Mouse (Mus musculus): ENCODE measurements around the gene Mettl21e. TPM values are rescaled to one million over a fixed set of nuclear protein-coding genes. Genes with fewer than 3 reads are reported as not detected.
A peak's percentile ranks its signal among the peaks of the same experiment; 100 is the strongest.

Mettl21e gene
- polyA plus RNA-seq, 1 experiment from 2014 or later: not detected

DNA sequence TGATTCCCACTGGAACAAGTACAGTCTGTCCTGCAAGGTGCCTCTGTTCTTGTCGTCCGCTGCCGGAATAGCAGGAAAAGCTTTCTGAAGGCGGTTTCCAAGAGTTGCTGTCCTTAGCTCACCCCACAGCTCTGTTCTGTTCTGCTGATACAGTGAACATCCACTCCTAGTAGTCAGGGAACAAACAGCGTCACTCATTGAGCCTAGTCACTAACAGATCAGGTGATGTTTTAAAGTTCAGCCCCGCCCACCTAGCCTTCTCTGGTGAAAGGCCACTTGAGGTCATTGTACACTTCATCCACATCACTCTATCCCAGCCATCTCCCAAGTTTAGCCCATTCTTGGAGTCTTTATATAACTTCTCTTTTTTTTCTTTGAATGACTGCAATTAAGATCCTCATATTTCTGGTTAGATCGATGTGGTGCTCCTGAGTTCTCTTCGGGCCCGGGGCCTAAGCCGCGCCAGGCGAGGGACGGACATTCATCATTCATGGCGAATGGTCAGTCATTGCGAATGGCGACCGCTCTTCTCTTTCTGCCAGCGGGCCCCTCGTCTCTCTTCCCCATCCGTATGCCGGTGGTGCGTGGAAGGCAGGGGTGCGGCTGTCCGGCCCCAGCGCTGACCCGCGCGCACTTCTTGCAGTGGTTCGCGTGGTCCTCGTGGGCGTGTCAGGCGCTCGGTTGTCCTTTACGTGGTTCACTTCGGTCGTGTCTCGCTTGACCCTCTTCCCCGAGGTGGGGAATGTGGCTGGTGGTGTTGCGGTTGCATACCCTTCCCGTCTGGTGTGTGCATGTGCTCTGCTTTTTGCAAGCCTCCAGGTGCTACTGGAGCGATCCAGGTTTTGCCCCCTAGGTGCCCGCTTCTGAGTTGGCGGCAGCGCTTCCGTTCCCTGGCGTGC is 20.2 kb downstream of the Mettl21e start:
- H3K4me3 ChIP-seq (replicated peaks): peak overlapping the region; percentile 38
- peak overlapping the region; percentile 61 for H3K4me2 ChIP-seq
- H3K27ac ChIP-seq: no peak overlapping the region
- 15% methylated on average over 47 of the region's 47 CpGs for WGBS (ENCODE audit: insufficient replicate concordance)
- H3K9ac ChIP-seq: no peak overlapping the region
- no peaks in the 10 kb centered on the region for H3K4me1 ChIP-seq (replicated peaks)
- H3K27me3 ChIP-seq: peaks cover 18% of the 10 kb centered on the region; the same call in 1 of the 2 replicates
- H3K9me3 ChIP-seq (replicated peaks): no peaks in the 10 kb centered on the region
- DNase-seq (no peak), ATAC-seq (ENCODE audit: low read depth) (no peak)
- no peaks in the 10 kb centered on the region for H3K36me3 ChIP-seq

DNA sequence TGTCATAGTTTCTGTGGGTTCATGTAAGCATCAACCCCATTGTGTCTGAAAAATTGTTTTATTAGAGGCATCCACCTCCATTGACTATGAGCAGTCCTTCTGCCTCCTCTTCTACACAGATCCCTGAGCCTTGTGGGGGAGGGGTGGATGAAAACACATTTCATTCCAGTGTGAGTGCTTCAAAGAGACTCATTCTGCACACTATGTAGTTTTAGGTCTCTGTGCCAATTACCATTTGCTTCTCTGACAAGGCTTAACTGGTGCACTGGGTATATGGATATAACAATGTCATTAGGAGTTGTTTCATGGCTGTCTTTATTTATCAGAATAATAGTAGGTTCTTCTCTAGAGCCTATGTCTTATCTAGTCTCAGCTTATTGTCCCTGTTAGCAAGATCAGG is 32.4 kb downstream of the Mettl21e start:
- Histone ChIP-seq H3K27ac (no peak overlapping the region), H3K4me2 (no peak overlapping the region), H3K9ac (no peak overlapping the region), H3K36me3 (peaks cover 3% of the 10 kb centered on the region; the same call in 1 of the 2 replicates), H3K4me3 (replicated peaks) (no peak overlapping the region), H3K9me3 (replicated peaks) (no peaks in the 10 kb centered on the region), H3K4me1 (replicated peaks) (no peaks in the 10 kb centered on the region), H3K27me3 (no peaks in the 10 kb centered on the region)
- ATAC-seq (ENCODE audit: low read depth) (no peak), DNase-seq (no peak)

GRCm38 (mm10) chr1:44178086-44178485 is 40.7 kb downstream of the Mettl21e start:
- no peak for DNase-seq
- Histone ChIP-seq H3K4me3 (replicated peaks) (no peak overlapping the region), H3K9ac (no peak overlapping the region), H3K36me3 (peaks cover 62% of the 10 kb centered on the region), H3K27ac (no peak overlapping the region), H3K4me2 (no peak overlapping the region), H3K4me1 (replicated peaks) (no peaks in the 10 kb centered on the region), H3K27me3 (no peaks in the 10 kb centered on the region), H3K9me3 (replicated peaks) (no peaks in the 10 kb centered on the region)
- ATAC-seq (ENCODE audit: low read depth): no peak
- WGBS (ENCODE audit: insufficient replicate concordance): 81% methylated on average over 5 of the region's 5 CpGs

- Histone ChIP-seq H3K36me3 (peaks cover 68% of the 10 kb centered on the region), H3K27me3 (no peaks in the 10 kb centered on the region), H3K27ac (no peak overlapping the region), H3K4me3 (replicated peaks) (no peak overlapping the region), H3K9me3 (replicated peaks) (no peaks in the 10 kb centered on the region), H3K9ac (no peak overlapping the region), H3K4me1 (replicated peaks) (no peaks in the 10 kb centered on the region), H3K4me2 (no peak overlapping the region)
- no peak for DNase-seq
- no peak for ATAC-seq (ENCODE audit: low read depth)
- 76% methylated on average over 8 of the region's 8 CpGs for WGBS (ENCODE audit: insufficient replicate concordance)
These were observed 44.9 kb downstream of the Mettl21e start for GRCm38 (mm10) chr1:44173903-44174302.

- DNase-seq (no peak), ATAC-seq (ENCODE audit: low read depth) (no peak)
- no peak overlapping the region for H3K4me3 ChIP-seq (replicated peaks)
- H3K9me3 ChIP-seq (replicated peaks): no peaks in the 10 kb centered on the region
- no peak overlapping the region for H3K27ac ChIP-seq
- H3K4me1 ChIP-seq (replicated peaks): no peaks in the 10 kb centered on the region
- no peak overlapping the region for H3K4me2 ChIP-seq
- WGBS (ENCODE audit: insufficient replicate concordance): 77% methylated on average over 4 of the region's 4 CpGs
- H3K36me3 ChIP-seq: peaks cover 68% of the 10 kb centered on the region
- no peak overlapping the region for H3K9ac ChIP-seq
- no peaks in the 10 kb centered on the region for H3K27me3 ChIP-seq
These were observed 46.1 kb downstream of the Mettl21e start for GRCm38 (mm10) chr1:44172656-44173055.

- no peak overlapping the region for H3K27ac ChIP-seq
- no peak overlapping the region for H3K4me3 ChIP-seq (replicated peaks)
- H3K4me1 ChIP-seq (replicated peaks): no peaks in the 10 kb centered on the region
- DNase-seq (no peak), ATAC-seq (ENCODE audit: low read depth) (no peak)
- no peak overlapping the region for H3K4me2 ChIP-seq
- H3K27me3 ChIP-seq: no peaks in the 10 kb centered on the region
- H3K36me3 ChIP-seq: peaks cover 57% of the 10 kb centered on the region
- H3K9me3 ChIP-seq (replicated peaks): no peaks in the 10 kb centered on the region
- 81% methylated on average over 3 of the region's 3 CpGs for WGBS (ENCODE audit: insufficient replicate concordance)
- H3K9ac ChIP-seq: no peak overlapping the region
These were observed 50.8 kb downstream of the Mettl21e start for GRCm38 (mm10) chr1:44167859-44168383.

DNA sequence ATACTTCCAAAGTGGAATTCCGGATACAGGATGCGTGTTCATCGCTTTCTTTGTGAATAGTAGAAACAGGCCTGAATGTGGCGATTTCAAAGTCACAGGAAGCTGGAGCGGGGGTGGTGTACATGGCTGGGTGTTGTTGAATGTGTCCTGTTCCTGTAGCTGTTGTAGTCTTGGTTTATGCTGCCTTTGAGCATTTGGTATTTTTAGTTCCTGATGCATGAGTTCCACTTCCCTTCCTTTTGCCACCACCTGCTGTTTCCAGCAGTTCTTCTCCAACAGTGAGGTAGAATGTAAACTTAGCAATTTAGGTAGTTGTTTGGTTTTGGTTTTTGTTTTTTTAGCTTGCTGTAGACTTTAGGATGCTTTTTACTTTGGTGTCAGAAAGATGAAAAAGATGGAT is 56.4 kb downstream of the Mettl21e start:
- Histone ChIP-seq H3K27me3 (no peaks in the 10 kb centered on the region), H3K4me2 (no peak overlapping the region), H3K4me3 (replicated peaks) (no peak overlapping the region), H3K27ac (no peak overlapping the region), H3K9me3 (replicated peaks) (no peaks in the 10 kb centered on the region), H3K36me3 (peaks cover 67% of the 10 kb centered on the region), H3K9ac (no peak overlapping the region), H3K4me1 (replicated peaks) (no peaks in the 10 kb centered on the region)
- WGBS (ENCODE audit: insufficient replicate concordance): 83% methylated on average over 5 of the region's 5 CpGs
- no peak for DNase-seq
- no peak for ATAC-seq (ENCODE audit: low read depth)

DNA sequence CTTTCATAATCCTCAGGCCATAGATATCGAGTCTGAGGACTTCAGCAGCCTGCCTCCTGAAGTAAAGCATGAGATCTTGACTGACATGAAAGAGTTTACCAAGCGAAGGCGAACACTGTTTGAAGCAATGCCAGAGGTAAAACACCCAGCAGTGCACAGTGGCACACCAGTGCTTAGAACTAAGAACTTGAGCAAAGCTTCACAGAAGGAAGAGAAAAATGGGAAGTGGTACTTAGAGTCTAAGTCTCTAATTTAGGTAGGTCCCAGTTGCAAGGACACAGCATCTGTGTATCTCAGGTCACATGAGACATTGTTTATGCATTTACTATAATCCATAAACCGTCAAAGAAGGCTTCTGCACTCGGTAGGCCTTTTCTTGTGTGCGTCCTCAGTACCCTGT is 56.9 kb downstream of the Mettl21e start:
- ATAC-seq (ENCODE audit: low read depth): no peak
- H3K4me2 ChIP-seq: no peak overlapping the region
- H3K4me3 ChIP-seq (replicated peaks): no peak overlapping the region
- WGBS (ENCODE audit: insufficient replicate concordance): 83% methylated on average over 6 of the region's 6 CpGs
- H3K27ac ChIP-seq: no peak overlapping the region
- no peaks in the 10 kb centered on the region for H3K9me3 ChIP-seq (replicated peaks)
- no peaks in the 10 kb centered on the region for H3K27me3 ChIP-seq
- peaks cover 62% of the 10 kb centered on the region for H3K36me3 ChIP-seq
- H3K4me1 ChIP-seq (replicated peaks): no peaks in the 10 kb centered on the region
- no peak for DNase-seq
- H3K9ac ChIP-seq: no peak overlapping the region

- Histone ChIP-seq H3K27me3 (no peaks in the 10 kb centered on the region), H3K4me1 (replicated peaks) (no peaks in the 10 kb centered on the region), H3K36me3 (peaks cover 45% of the 10 kb centered on the region), H3K4me3 (replicated peaks) (no peak overlapping the region), H3K4me2 (no peak overlapping the region), H3K9ac (no peak overlapping the region), H3K27ac (no peak overlapping the region), H3K9me3 (replicated peaks) (no peaks in the 10 kb centered on the region)
- no peak for ATAC-seq (ENCODE audit: low read depth)
- WGBS (ENCODE audit: insufficient replicate concordance): 77% methylated on average over 6 of the region's 6 CpGs
- DNase-seq: no peak
These were observed 60.4 kb downstream of the Mettl21e start for GRCm38 (mm10) chr1:44158317-44158716.

DNA sequence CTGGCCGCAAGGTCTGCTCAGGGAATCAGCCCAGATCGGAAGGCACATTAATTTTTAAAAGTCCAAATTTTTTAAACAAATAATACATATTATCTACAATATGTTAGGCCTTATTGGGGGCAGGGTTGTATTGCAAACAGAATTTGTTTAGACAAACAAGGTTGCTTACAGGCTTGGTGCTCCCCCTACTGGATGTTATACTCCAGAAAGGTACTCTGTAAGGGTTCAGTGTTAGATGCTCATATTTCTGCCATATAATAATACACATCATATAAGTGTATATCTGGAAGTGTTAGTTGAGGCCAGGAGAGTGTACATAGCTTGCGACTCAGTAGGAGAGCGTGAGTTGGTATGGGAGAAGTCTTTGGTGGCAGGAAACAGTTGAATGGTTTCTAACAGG is 63.5 kb downstream of the Mettl21e start:
- H3K36me3 ChIP-seq: peaks cover 23% of the 10 kb centered on the region
- ATAC-seq (ENCODE audit: low read depth): peak; percentile 45; the same call in 1 of the 2 replicates
- no peak for DNase-seq
- no peaks in the 10 kb centered on the region for H3K27me3 ChIP-seq
- no peaks in the 10 kb centered on the region for H3K4me1 ChIP-seq (replicated peaks)
- no peak overlapping the region for H3K4me2 ChIP-seq
- H3K9ac ChIP-seq: no peak overlapping the region
- H3K4me3 ChIP-seq (replicated peaks): no peak overlapping the region
- WGBS (ENCODE audit: insufficient replicate concordance): 79% methylated on average over 4 of the region's 4 CpGs
- no peaks in the 10 kb centered on the region for H3K9me3 ChIP-seq (replicated peaks)
- H3K27ac ChIP-seq: no peak overlapping the region
